Mouse (Mus musculus) T-helper 1 cell (primary cell): ENCODE results near the gene Celf5.

ENCODE experiments used
- in situ Hi-C: fragments of 300-600 bp; cut with MboI, MseI; formaldehyde crosslinking; loops from one replicate; pipeline ENCODE4 v1.15.1; 2025; ENCODE audit warnings: high pct_unique_total_duplicates

Gene Celf5

GRCm38 (mm10) chr10:81415146-81415545 lies 67.4 kb downstream of the Celf5 start:
- in situ Hi-C loops: no loop called here

- in situ Hi-C loops: no loop called here
Measured at GRCm38 (mm10) chr10:81414682-81415081, 67.8 kb downstream of the Celf5 start.

DNA sequence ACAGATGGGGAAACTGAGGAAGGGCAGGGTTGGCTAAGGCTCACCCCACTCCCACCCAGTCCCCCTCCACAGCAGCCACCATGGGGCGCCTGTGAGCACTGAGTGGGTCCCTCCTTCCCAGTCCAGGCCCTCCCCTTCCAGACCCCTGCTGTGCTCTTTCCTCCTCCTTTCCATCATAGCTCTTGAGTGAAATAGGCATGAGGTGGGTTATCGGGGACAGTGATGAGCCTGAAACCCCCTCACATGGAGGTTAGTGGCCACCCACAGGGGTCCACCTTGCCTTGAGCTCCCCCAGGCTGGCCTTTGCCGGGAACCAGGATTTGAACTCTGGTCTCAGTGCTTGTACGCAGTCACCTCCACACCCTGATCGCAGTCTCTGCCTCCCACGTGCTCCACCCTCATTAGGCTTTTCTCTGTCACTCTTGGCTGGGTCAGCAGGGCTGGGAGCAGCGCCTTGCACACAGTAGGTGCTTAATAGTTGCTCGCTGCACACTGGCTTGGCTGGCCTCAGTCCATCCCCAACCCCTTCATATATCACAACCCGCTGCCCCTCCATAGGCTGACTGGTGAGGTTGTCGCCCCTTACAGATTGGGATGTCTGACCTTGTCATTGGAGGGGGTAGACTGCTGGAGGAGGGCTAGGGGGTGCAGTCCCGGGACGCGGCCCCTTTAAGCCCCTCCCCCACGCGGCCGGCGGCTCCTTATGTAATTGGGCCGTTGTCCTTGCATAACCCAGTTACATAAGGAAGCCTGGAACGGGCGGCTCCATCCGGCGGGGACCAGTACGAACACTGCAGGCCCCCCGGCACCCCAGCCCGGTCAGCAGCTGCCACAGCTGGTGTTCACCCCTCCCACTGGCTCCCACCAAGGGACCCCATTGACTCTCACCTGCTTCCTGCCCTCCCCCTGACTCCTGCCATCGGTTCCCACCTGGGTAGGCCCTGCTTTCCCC lies 68.9 kb downstream of the Celf5 start:
- in situ Hi-C loops: no loop called here

GRCm38 (mm10) chr10:81412586-81413309 lies 69.8 kb downstream of the Celf5 start:
- in situ Hi-C loops: no loop called here

DNA sequence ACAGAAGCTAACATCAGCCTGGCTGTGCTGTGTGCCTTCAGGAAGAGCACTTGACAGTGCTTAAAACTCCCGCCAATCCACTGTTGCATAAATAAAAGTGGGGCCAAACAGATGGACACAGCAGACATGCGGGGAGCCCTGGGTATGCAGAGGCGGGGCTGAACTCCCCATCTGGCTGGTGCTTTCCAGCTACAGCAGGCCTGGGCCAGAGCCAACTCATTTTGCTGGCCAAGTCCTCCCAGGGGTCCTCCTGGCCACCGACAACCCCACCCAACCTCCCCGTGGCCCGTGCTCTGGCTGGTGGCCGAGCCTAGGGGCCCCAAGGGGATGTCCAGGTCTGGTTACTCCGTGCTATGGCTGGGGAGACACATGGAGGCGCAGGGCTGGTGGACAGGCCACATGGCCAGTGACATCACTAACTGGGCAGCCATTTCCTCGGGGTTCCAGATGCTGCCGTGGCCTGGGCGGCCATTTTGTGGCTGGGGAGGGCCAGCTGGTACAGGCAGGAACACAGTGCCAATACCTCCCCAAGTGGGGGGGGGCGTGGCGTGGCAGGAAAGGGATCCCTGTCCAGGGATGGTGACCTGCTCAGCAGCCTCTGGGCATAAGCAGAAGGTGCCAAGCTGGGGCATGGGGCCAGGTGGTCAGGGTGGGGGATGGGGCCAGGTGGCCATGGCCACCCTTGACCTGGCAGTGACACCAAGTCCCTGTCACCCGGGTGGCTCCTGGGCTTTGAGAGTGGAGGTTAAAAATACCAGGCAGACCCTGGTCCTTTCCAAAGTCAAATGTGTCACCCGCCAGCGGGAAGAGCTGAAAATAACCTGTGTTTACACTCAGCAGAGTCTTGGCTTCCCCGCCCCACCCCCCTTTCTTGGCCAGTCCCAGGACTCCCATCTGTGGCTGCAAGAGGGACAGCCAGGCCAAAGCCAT lies 70.8 kb downstream of the Celf5 start:
- in situ Hi-C loops: no loop called here

DNA sequence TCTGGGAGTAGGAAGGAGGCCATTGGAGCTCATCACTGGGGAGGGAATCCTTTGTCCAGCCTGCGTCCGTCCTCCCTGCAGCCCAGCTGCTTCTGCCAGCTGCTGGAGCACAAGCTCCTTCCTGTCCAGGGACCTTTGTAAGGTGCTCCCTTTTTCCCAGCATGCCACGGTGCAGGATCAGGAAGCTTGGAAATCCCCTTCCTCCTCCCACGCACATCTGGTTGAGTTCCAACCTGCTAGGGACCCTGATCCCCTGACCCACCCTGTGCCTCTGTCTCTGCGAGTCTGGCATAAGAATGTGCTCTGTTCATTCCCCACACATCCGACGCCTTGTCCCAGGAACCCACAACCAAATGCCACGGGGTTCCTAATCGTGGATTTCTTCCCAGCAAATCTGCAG lies 71.5 kb downstream of the Celf5 start:
- in situ Hi-C loops: no loop called here

GRCm38 (mm10) chr10:81410350-81410749 lies 72.2 kb downstream of the Celf5 start:
- in situ Hi-C loops: no loop called here

DNA sequence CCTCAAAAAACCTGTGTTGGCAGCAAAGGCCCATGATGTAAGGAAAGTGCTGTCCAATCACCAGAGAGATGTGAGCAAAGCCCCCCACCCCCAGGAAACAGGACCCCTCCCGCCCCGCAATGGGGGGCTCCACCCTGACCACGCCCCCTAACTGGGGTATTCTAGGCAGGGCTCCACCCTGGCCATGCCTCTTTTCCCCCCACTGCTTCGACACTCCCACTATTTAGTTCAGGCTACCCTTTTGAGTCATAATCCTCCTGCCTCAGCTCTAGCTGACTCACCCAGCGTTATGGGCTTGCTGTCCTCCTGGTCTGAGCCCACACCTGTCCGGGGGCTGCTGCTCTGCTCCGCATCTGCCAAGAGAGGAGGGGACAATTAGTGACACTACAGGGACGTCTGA lies 73.2 kb downstream of the Celf5 start:
- in situ Hi-C loops: no loop called here
